Mouse (Mus musculus) hindbrain, embryonic 15.5 days (tissue): Measurements from ENCODE around the gene Ndst4. TPM values are rescaled to one million over a fixed set of nuclear protein-coding genes. Genes with fewer than 3 reads are reported as not detected.

Experiments
- ATAC-seq: fragments of 200-750 bp; cut with Nextera tagmentation; 2 replicates; pipeline ENCODE4 v1.8.0; 2017; ENCODE audit warnings: low read depth, moderate number of reproducible peaks, moderate TSS enrichment; ENCODE audit not compliant: low FRiP score
- H3K27ac ChIP-seq: fragments of 300-500 bp; sonication (generic); replicated peaks from 2 replicates; pipeline ENCODE4 v1.5.1; 2015; ENCODE audit warnings: mild to moderate bottlenecking, inconsistent platforms
- H3K27me3 ChIP-seq: fragments of 300-500 bp; sonication (generic); 2 replicates; pipeline ENCODE4 v1.6.1; 2015; ENCODE audit warnings: control low read depth, inconsistent platforms
- H3K36me3 ChIP-seq: fragments of 300-500 bp; sonication (generic); 2 replicates; pipeline ENCODE4 v1.6.1; 2015; ENCODE audit warnings: control low read depth, inconsistent platforms
- H3K4me1 ChIP-seq: fragments of 300-500 bp; sonication (generic); replicated peaks from 2 replicates; pipeline ENCODE4 v1.6.1; 2015; ENCODE audit warnings: control low read depth, inconsistent platforms
- H3K4me2 ChIP-seq: fragments of 300-500 bp; sonication (generic); 2 replicates; pipeline ENCODE4 v1.6.1; 2015; ENCODE audit warnings: moderate library complexity, mild to moderate bottlenecking, inconsistent platforms
- H3K4me3 ChIP-seq: fragments of 300-500 bp; sonication (generic); 2 replicates; pipeline ENCODE4 v1.5.1; 2015; ENCODE audit warnings: mild to moderate bottlenecking, inconsistent platforms
- H3K9ac ChIP-seq: fragments of 300-500 bp; sonication (generic); 2 replicates; pipeline ENCODE4 v1.6.1; 2015; ENCODE audit warnings: inconsistent platforms
- H3K9me3 ChIP-seq: fragments of 300-500 bp; sonication (generic); 2 replicates; pipeline ENCODE4 v1.6.1; 2016; ENCODE audit warnings: control low read depth, inconsistent platforms
- WGBS: fragments of 180-500 bp; shearing (Covaris S2); methylation state at CpG from one replicate; pipeline ENCODE4 v1.1.7; 2015; 5-methylcytosine and 5-hydroxymethylcytosine counted together
- polyA plus RNA-seq: library from polyadenylated mRNA; unstranded; fragments of >200 nt; fragmentation: Nextera tagmentation; extraction: Ambion mirVana; gene quantifications from 2 replicates; pipeline ENCODE4 v1.2.1, GENCODE M21; 2015

Ndst4 gene
- 4.0 and 5.4 TPM in 2 replicates for polyA plus RNA-seq

DNA sequence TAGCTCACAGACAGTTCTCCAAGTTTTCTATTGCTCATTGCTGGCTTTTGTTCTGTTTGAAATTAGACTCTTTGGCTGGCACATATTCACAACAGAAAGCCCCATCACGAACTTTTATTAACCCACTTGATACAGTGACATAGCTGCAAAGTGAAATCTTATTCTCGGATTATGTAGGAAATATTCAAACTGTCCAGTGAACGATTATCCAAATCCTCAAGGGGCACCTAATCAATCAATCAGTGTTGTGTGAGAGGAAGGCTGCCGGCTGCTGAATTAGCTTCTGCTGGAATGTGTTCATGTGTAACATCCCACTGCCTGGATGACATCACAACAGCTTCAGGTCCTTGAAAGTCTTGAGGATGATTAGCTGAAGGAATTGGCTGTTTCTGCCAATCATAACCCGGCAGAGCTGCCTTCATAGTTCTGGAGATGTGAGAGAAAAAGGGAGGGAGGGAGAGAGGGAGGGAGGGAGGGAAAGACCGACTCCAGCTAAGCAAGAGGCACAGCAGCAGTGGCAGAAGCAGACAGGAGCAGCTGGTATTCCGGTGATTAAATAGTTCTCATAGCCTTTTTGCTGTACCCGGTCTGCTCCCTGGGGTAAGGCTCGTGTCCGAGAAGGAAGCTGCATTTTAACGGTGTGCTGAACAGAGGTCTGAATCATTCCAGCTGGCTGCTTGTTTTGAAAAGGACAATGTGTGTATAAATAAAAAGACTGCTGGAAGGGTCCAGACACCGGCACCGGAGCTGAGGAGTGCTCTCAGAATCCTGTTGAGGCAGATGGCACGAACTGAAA lies at the start of gene Ndst4:
TSS of gene Ndst4 (plus strand) at position 476 of the 796 bp plus-strand sequence.
- no peaks in the 10 kb centered on the region for H3K36me3 ChIP-seq
- 0 out of 2 replicates have a peak, but pooled peaks cover 5% of the 10 kb centered on the region for H3K4me1 ChIP-seq
- H3K4me2 ChIP-seq = peak within 1 kb of the TSS; percentile 64
- H3K27ac ChIP-seq = peak within 1 kb of the TSS; percentile 79
- H3K4me3 ChIP-seq = peak within 1 kb of the TSS; percentile 51
- no peaks in the 10 kb centered on the region for H3K27me3 ChIP-seq
- peak; percentile 96 for ATAC-seq
- WGBS = 5% methylated on average over 14 of the region's 14 CpGs
- peak within 1 kb of the TSS; percentile 52 for H3K9ac ChIP-seq
- H3K9me3 ChIP-seq = no peaks in the 10 kb centered on the region

GRCm38 (mm10) chr3:125397443-125397842 lies 6.4 kb upstream of the Ndst4 start:
- Histone ChIP-seq H3K9ac (no peak overlapping the region), H3K4me3 (no peak overlapping the region), H3K4me2 (no peak overlapping the region), H3K9me3 (no peaks in the 10 kb centered on the region), H3K27ac (no peak overlapping the region), H3K4me1 (no peaks in the 10 kb centered on the region), H3K27me3 (no peaks in the 10 kb centered on the region), H3K36me3 (no peaks in the 10 kb centered on the region)
- 73% methylated on average over 3 of the region's 3 CpGs for WGBS
- ATAC-seq = no peak

DNA sequence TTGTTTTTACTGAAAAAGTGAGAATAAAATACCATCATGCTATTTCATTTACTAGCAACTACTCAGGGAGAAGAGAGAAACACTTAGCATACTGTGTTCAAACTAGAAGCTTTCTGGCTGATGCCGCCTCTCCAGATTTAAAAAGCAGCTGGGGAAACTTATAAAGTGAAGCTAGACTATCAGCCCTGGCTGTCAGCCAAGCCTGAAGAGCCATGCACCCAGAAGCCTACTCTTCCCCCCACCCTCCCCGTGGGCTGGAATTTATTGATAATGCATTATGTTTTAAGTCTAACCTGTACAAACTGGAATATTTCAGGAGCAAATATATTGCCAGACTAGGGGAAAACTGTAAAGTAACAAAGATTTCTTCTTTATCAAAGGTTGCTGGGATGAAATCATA lies 2.6 kb downstream of the Ndst4 start:
- peak overlapping the region; percentile 26; the same call in 1 of the 2 replicates for H3K4me2 ChIP-seq
- no peaks in the 10 kb centered on the region for H3K36me3 ChIP-seq
- no peaks in the 10 kb centered on the region for H3K9me3 ChIP-seq
- H3K27ac ChIP-seq = no peak overlapping the region
- 0 out of 2 replicates have a peak, but pooled peaks cover 5% of the 10 kb centered on the region for H3K4me1 ChIP-seq
- H3K9ac ChIP-seq = no peak overlapping the region
- 51% methylated on average over 2 of the region's 2 CpGs for WGBS
- ATAC-seq = no peak
- peak overlapping the region; percentile 18; the same call in 1 of the 2 replicates for H3K4me3 ChIP-seq
- no peaks in the 10 kb centered on the region for H3K27me3 ChIP-seq

DNA sequence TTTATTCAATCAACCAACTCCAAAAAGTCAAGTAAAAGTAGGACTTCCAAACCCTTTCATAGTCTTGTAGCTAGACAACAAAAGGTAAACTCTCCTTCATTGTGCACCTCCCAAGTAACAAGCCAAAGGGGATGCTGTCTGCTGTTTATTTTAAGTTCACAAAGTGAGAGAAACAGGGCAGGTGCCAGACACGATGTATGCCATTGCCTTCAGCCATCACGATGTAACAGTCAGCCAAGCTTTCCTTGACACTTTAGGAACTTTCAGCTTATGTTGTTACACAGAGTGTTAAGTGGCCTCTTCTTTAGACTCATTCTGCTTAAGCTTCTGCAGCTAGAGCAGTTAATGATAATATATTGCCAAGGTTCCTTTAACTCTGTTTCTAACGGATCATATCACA lies 3.1 kb downstream of the Ndst4 start:
- Histone ChIP-seq H3K9ac (no peak overlapping the region), H3K9me3 (no peaks in the 10 kb centered on the region), H3K27me3 (no peaks in the 10 kb centered on the region), H3K27ac (no peak overlapping the region), H3K4me1 (0 out of 2 replicates have a peak, but pooled peaks cover 5% of the 10 kb centered on the region), H3K4me3 (0 out of 2 replicates have a peak overlapping the region, but pooled peaks have one; percentile 18), H3K36me3 (no peaks in the 10 kb centered on the region), H3K4me2 (peak overlapping the region; percentile 26; the same call in 1 of the 2 replicates)
- WGBS = 79% methylated on average over 3 of the region's 3 CpGs
- no peak for ATAC-seq

- no peak for ATAC-seq
- 23% methylated on average over 6 of the region's 6 CpGs for WGBS
- no peaks in the 10 kb centered on the region for H3K36me3 ChIP-seq
- H3K27me3 ChIP-seq = no peaks in the 10 kb centered on the region
- H3K4me2 ChIP-seq = no peak overlapping the region
- H3K9me3 ChIP-seq = no peaks in the 10 kb centered on the region
- H3K4me1 ChIP-seq = 0 out of 2 replicates have a peak, but pooled peaks cover 4% of the 10 kb centered on the region
- H3K4me3 ChIP-seq = no peak overlapping the region
- no peak overlapping the region for H3K9ac ChIP-seq
- H3K27ac ChIP-seq = no peak overlapping the region
Measured at GRCm38 (mm10) chr3:125466894-125467652, 63.2 kb downstream of the Ndst4 start.

- Histone ChIP-seq H3K27me3 (no peaks in the 10 kb centered on the region), H3K27ac (no peak overlapping the region), H3K9ac (no peak overlapping the region), H3K4me3 (no peak overlapping the region), H3K36me3 (no peaks in the 10 kb centered on the region), H3K4me1 (no peaks in the 10 kb centered on the region), H3K4me2 (no peak overlapping the region), H3K9me3 (no peaks in the 10 kb centered on the region)
- ATAC-seq = no peak
- WGBS = 76% methylated on average over 5 of the region's 5 CpGs
Measured at GRCm38 (mm10) chr3:125510102-125510501, 106.2 kb downstream of the Ndst4 start.

DNA sequence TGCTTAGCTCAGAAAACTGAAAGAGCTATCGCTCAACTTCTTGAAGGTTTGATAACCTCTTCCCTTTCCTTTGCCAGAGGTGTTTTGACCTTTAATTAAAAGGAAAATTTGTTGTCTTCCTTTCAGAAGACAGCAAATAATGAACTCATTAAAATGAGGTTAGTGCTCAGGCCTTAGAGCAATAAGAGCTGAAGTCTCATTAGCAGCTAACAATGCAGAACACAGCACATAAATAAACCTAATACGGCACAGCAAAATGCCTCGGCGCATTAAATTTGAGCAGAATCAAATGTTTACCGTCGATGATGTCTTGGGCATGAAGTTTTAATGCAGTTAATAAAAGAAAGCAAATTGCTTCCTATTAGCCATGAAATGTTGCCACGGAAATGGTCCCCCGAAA lies 129.5 kb downstream of the Ndst4 start:
- no peak for ATAC-seq

GRCm38 (mm10) chr3:125570602-125571001 lies 166.7 kb downstream of the Ndst4 start:
- Histone ChIP-seq H3K27me3 (no peaks in the 10 kb centered on the region), H3K4me3 (no peak overlapping the region), H3K27ac (no peak overlapping the region), H3K36me3 (no peaks in the 10 kb centered on the region), H3K9me3 (no peaks in the 10 kb centered on the region), H3K4me1 (no peaks in the 10 kb centered on the region), H3K4me2 (no peak overlapping the region), H3K9ac (no peak overlapping the region)
- WGBS = 94% methylated on average over 2 of the region's 2 CpGs
- no peak for ATAC-seq

More for the DNA sequence above, 129.5 kb downstream of the Ndst4 start:
- H3K4me3 ChIP-seq = no peak overlapping the region
- no peak overlapping the region for H3K27ac ChIP-seq
- H3K9ac ChIP-seq = no peak overlapping the region
- 60% methylated on average over 8 of the region's 8 CpGs for WGBS
- no peaks in the 10 kb centered on the region for H3K4me1 ChIP-seq
- H3K9me3 ChIP-seq = no peaks in the 10 kb centered on the region
- no peak overlapping the region for H3K4me2 ChIP-seq
- no peaks in the 10 kb centered on the region for H3K36me3 ChIP-seq
- H3K27me3 ChIP-seq = no peaks in the 10 kb centered on the region

GRCm38 (mm10) chr3:125632233-125632632 lies 228.4 kb downstream of the Ndst4 start:
- H3K9me3 ChIP-seq = no peaks in the 10 kb centered on the region
- H3K27ac ChIP-seq = no peak overlapping the region
- H3K36me3 ChIP-seq = no peaks in the 10 kb centered on the region
- H3K4me3 ChIP-seq = no peak overlapping the region
- no peak overlapping the region for H3K9ac ChIP-seq
- H3K27me3 ChIP-seq = no peaks in the 10 kb centered on the region
- no peak for ATAC-seq
- WGBS = 85% methylated on average over 2 of the region's 2 CpGs
- H3K4me2 ChIP-seq = no peak overlapping the region
- no peaks in the 10 kb centered on the region for H3K4me1 ChIP-seq

- H3K4me1 ChIP-seq = no peaks in the 10 kb centered on the region
- H3K9me3 ChIP-seq = no peaks in the 10 kb centered on the region
- ATAC-seq = no peak
- H3K4me2 ChIP-seq = no peak overlapping the region
- H3K36me3 ChIP-seq = no peaks in the 10 kb centered on the region
- H3K4me3 ChIP-seq = no peak overlapping the region
- no peaks in the 10 kb centered on the region for H3K27me3 ChIP-seq
- H3K27ac ChIP-seq = no peak overlapping the region
- WGBS = 39% methylated on average over 3 of the region's 3 CpGs
- H3K9ac ChIP-seq = no peak overlapping the region
Measured at GRCm38 (mm10) chr3:125655009-125655635, 251.2 kb downstream of the Ndst4 start.

- H3K9ac ChIP-seq = no peak overlapping the region
- H3K27ac ChIP-seq = no peak overlapping the region
- no peaks in the 10 kb centered on the region for H3K27me3 ChIP-seq
- H3K4me1 ChIP-seq = no peaks in the 10 kb centered on the region
- no peak for ATAC-seq
- no peaks in the 10 kb centered on the region for H3K36me3 ChIP-seq
- no peak overlapping the region for H3K4me3 ChIP-seq
- H3K4me2 ChIP-seq = no peak overlapping the region
- 58% methylated on average over 3 of the region's 3 CpGs for WGBS
- H3K9me3 ChIP-seq = no peaks in the 10 kb centered on the region
Measured at GRCm38 (mm10) chr3:125660114-125660717, 256.3 kb downstream of the Ndst4 start.
